Mouse (Mus musculus): Measurements from ENCODE around the gene Crygn.

DNA sequence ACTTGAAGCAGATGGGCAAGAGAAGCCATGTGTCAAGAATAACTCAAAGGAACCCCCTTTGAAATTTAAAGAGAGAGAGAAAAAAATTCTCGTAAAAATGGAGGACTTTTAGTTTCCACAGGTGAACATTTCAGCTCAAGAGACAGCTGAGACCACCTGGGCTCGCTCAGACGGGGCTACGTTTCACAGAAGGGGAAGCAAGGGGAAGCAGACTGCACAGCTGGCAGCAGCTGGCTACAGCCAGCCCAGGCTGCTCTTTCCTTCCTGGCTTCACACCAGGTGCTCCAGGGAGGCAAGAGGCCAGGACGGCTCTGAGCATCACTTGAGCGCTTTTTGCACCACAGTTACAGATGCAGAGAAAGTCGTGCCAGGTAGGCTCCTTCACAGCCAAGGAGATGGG, 40.0 kb upstream of the Crygn start:
- TF ChIP-seq CTCF (IDR thresholded peaks at IDR 0.05; ENCODE audit: extremely low read depth, insufficient read length, insufficient replicate concordance, low read depth, low read length) (no peak), POLR2A (IDR thresholded peaks at IDR 0.05; ENCODE audit: low read depth, low read length) (no peak)

Data from small intestine, adult 2 months (tissue).